Mouse (Mus musculus): ENCODE measurements at regions not wholly inside any gene's neighbourhood (a gene's known extent, or its start where the extent isn't known, plus 50 kb on each side); places are given as distances from the start of the nearest gene placed in this dataset.

DNA sequence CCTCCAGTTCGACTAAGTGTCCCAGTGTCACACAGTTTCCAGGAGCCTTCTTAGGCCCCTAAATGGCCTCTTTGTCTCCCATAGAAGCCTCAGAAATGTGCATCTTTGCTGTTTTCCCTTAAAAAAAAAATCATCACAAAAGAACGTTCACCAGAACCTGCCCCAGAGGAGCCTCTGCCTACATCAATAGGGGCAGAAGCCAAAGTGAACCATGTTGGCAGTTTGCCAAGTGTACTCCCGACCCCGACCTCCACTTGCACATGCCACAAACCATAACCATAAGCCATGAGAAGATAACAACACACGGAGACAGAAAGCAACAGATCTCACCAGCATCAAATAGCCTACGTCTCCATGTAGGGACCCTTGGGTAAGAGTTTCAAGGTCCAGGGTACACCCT is 388.4 kb downstream of the Nedd1 start:
- H3K4me1 ChIP-seq (ENCODE audit: insufficient read depth, low read depth, low read length): no peaks in the 10 kb centered on the region
- no peak for DNase-seq (ENCODE audit: low spot score)
- H3K9me3 ChIP-seq (ENCODE audit: low read length): no peaks in the 10 kb centered on the region
- TF ChIP-seq CTCF (IDR thresholded peaks at IDR 0.05): no peak
- no peak for TF ChIP-seq EP300 (IDR thresholded peaks at IDR 0.05)
- H3K27ac ChIP-seq (ENCODE audit: low read length): no peak overlapping the region
- no peaks in the 10 kb centered on the region for H3K27me3 ChIP-seq (replicated peaks; ENCODE audit: insufficient read depth, low read length)
- H3K4me3 ChIP-seq (ENCODE audit: low read depth, low read length): no peak overlapping the region
- no peak overlapping the region for H3K4me2 ChIP-seq (replicated peaks; ENCODE audit: low read depth, low read length)
- ATAC-seq: no peak
- no peak overlapping the region for H3K9ac ChIP-seq (replicated peaks; ENCODE audit: low read depth)
- WGBS: 29% methylated on average over 6 of the region's 6 CpGs
- H3K36me3 ChIP-seq (ENCODE audit: insufficient read depth, low read length): no peaks in the 10 kb centered on the region; the same call in 1 of the 2 replicates

GRCm38 (mm10) chr10:92333042-92333774 is 389.0 kb downstream of the Nedd1 start:
- H3K27me3 ChIP-seq (replicated peaks; ENCODE audit: insufficient read depth, low read length): no peaks in the 10 kb centered on the region
- H3K4me3 ChIP-seq (ENCODE audit: low read depth, low read length): no peak overlapping the region
- no peaks in the 10 kb centered on the region for H3K4me1 ChIP-seq (ENCODE audit: insufficient read depth, low read depth, low read length)
- H3K4me2 ChIP-seq (replicated peaks; ENCODE audit: low read depth, low read length): no peak overlapping the region
- DNase-seq (ENCODE audit: low spot score): no peak
- H3K27ac ChIP-seq (ENCODE audit: low read length): no peak overlapping the region
- TF ChIP-seq CTCF (IDR thresholded peaks at IDR 0.05) (no peak), EP300 (IDR thresholded peaks at IDR 0.05) (no peak)
- H3K36me3 ChIP-seq (ENCODE audit: insufficient read depth, low read length): no peaks in the 10 kb centered on the region; the same call in 1 of the 2 replicates
- WGBS: 32% methylated on average over 3 of the region's 3 CpGs
- ATAC-seq: no peak
- no peaks in the 10 kb centered on the region for H3K9me3 ChIP-seq (ENCODE audit: low read length)
- no peak overlapping the region for H3K9ac ChIP-seq (replicated peaks; ENCODE audit: low read depth)

GRCm38 (mm10) chr10:92330150-92330549 is 392.1 kb downstream of the Nedd1 start:
- ATAC-seq (no peak), DNase-seq (ENCODE audit: low spot score) (no peak)
- Histone ChIP-seq H3K4me3 (ENCODE audit: low read depth, low read length) (no peak overlapping the region), H3K4me1 (ENCODE audit: insufficient read depth, low read depth, low read length) (no peaks in the 10 kb centered on the region), H3K36me3 (ENCODE audit: insufficient read depth, low read length) (no peaks in the 10 kb centered on the region), H3K9ac (replicated peaks; ENCODE audit: low read depth) (no peak overlapping the region), H3K27ac (ENCODE audit: low read length) (no peak overlapping the region), H3K9me3 (ENCODE audit: low read length) (no peaks in the 10 kb centered on the region), H3K4me2 (replicated peaks; ENCODE audit: low read depth, low read length) (no peak overlapping the region), H3K27me3 (replicated peaks; ENCODE audit: insufficient read depth, low read length) (no peaks in the 10 kb centered on the region)
- WGBS: 60% methylated on average over 10 of the region's 10 CpGs
- no peak for TF ChIP-seq CTCF (IDR thresholded peaks at IDR 0.05)
- no peak for TF ChIP-seq EP300 (IDR thresholded peaks at IDR 0.05)

DNA sequence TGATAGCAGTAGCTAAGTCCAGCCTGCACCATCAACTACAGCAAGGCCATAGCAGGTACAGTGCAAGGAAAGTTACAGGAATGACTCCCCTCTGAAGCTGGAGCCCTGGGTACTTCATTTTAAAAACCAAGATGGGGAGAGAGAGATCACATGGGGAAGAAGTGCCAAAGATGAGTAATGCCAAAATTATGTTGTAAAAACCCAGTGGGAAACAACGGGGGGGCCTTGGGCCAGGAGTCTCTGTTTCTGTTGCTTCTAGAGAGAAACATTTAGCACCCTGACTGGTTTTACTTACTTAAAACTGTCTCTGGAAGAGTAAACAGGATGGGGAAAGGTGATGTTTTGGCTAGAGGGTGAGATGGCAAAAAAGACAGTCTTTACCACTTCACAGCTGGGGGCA is 392.6 kb downstream of the Nedd1 start:
- H3K27ac ChIP-seq (ENCODE audit: low read length): no peak overlapping the region
- ATAC-seq (no peak), DNase-seq (ENCODE audit: low spot score) (no peak)
- WGBS: 69% methylated on average over 1 of the region's 1 CpGs
- no peaks in the 10 kb centered on the region for H3K27me3 ChIP-seq (replicated peaks; ENCODE audit: insufficient read depth, low read length)
- no peaks in the 10 kb centered on the region for H3K9me3 ChIP-seq (ENCODE audit: low read length)
- H3K9ac ChIP-seq (replicated peaks; ENCODE audit: low read depth): no peak overlapping the region
- H3K4me3 ChIP-seq (ENCODE audit: low read depth, low read length): no peak overlapping the region
- H3K4me2 ChIP-seq (replicated peaks; ENCODE audit: low read depth, low read length): no peak overlapping the region
- H3K36me3 ChIP-seq (ENCODE audit: insufficient read depth, low read length): no peaks in the 10 kb centered on the region
- H3K4me1 ChIP-seq (ENCODE audit: insufficient read depth, low read depth, low read length): no peaks in the 10 kb centered on the region
- no peak for TF ChIP-seq CTCF (IDR thresholded peaks at IDR 0.05)
- TF ChIP-seq EP300 (IDR thresholded peaks at IDR 0.05): no peak

- DNase-seq (ENCODE audit: low spot score) (no peak), ATAC-seq (no peak)
- 44% methylated on average over 4 of the region's 4 CpGs for WGBS
These were observed 396.8 kb downstream of the Nedd1 start for GRCm38 (mm10) chr10:92325284-92325989.

GRCm38 (mm10) chr10:92314606-92315005 is 407.6 kb downstream of the Nedd1 start:
- Histone ChIP-seq H3K4me2 (replicated peaks; ENCODE audit: low read depth, low read length) (no peak overlapping the region), H3K4me3 (ENCODE audit: low read depth, low read length) (no peak overlapping the region), H3K9ac (replicated peaks; ENCODE audit: low read depth) (no peak overlapping the region), H3K27me3 (replicated peaks; ENCODE audit: insufficient read depth, low read length) (no peaks in the 10 kb centered on the region), H3K4me1 (ENCODE audit: insufficient read depth, low read depth, low read length) (no peaks in the 10 kb centered on the region), H3K9me3 (ENCODE audit: low read length) (no peaks in the 10 kb centered on the region), H3K36me3 (ENCODE audit: insufficient read depth, low read length) (no peaks in the 10 kb centered on the region), H3K27ac (ENCODE audit: low read length) (no peak overlapping the region)
- DNase-seq (ENCODE audit: low spot score) (no peak), ATAC-seq (no peak)
- TF ChIP-seq CTCF (IDR thresholded peaks at IDR 0.05) (no peak), EP300 (IDR thresholded peaks at IDR 0.05) (no peak)
- 69% methylated on average over 3 of the region's 3 CpGs for WGBS

More at GRCm38 (mm10) chr10:92325284-92325989, 396.8 kb downstream of the Nedd1 start:
- Histone ChIP-seq H3K4me2 (replicated peaks; ENCODE audit: low read depth, low read length) (no peak overlapping the region), H3K4me1 (ENCODE audit: insufficient read depth, low read depth, low read length) (no peaks in the 10 kb centered on the region), H3K9ac (replicated peaks; ENCODE audit: low read depth) (no peak overlapping the region), H3K4me3 (ENCODE audit: low read depth, low read length) (no peak overlapping the region), H3K36me3 (ENCODE audit: insufficient read depth, low read length) (no peaks in the 10 kb centered on the region), H3K27me3 (replicated peaks; ENCODE audit: insufficient read depth, low read length) (no peaks in the 10 kb centered on the region), H3K9me3 (ENCODE audit: low read length) (no peaks in the 10 kb centered on the region), H3K27ac (ENCODE audit: low read length) (no peak overlapping the region)
- TF ChIP-seq EP300 (IDR thresholded peaks at IDR 0.05) (no peak), CTCF (IDR thresholded peaks at IDR 0.05) (no peak)
